Mouse (Mus musculus): ENCODE measurements around the gene Exosc2. TPM values are rescaled to one million over a fixed set of nuclear protein-coding genes. Genes with fewer than 3 reads are reported as not detected.
"Not testable (repeated sequence)": the region's sequence is repeated elsewhere in the genome, so short reads cannot be mapped to it uniquely, and the experiment has no call there.

Exosc2 gene
- total and polyA plus RNA-seq, 3 experiments, result 128 to 219 (median 172) TPM

DNA sequence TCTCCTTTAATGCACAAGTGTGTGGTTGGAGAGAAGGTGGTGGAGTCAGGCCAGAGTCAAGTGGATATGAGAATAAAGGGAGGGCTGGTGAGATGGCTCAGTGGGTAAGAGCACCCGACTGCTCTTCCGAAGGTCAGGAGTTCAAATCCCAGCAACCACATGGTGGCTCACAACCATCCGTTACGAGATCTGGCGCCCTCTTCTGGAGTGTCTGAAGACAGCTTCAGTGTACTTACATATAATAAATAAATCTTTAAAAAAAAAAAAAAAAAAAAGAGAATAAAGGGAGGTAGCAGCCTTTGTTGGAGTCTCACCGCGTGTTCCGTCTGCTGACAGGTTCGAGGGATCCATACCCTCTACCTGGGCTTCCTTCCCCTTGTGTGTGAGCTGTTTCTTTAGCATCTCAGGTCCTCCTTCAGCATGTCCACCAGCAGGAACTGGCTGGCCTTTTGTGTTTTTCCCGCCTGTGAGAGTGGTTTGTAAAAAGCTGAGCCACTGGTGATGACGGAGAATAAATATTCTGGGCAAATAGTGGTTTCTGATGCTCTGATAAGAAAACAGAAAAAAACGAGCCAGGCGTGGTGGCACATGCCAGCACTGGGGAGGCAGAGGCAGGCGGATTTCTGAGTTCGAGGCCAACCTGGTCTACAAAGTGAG, 10.7 kb downstream of the Exosc2 start:
- H3K36me3 ChIP-seq (ENCODE audit: control insufficient read depth in 1 of 2, insufficient read depth in 2 of 2, low read length in 2 of 2), result peaks cover 0 to 10% of the 10 kb centered on the region in 2 experiments; a peak in 3 of 4 replicates
- H3K9ac ChIP-seq (ENCODE audit: control insufficient read depth, low read depth, low read length, poor library complexity, severe bottlenecking); H3K27me3 ChIP-seq (ENCODE audit: control insufficient read depth in 1 of 2, insufficient read depth in 2 of 2, low read length in 2 of 2); DNase-seq (ENCODE audit: low read depth, low spot score); H3K9me3 ChIP-seq (replicated peaks; ENCODE audit: insufficient read depth, low read length); H3K4me1 ChIP-seq (ENCODE audit: control insufficient read depth in 1 of 2, insufficient read depth in 2 of 2, low read length in 2 of 2); H3K27ac ChIP-seq (ENCODE audit: control insufficient read depth, low read depth, low read length); H3K4me3 ChIP-seq (ENCODE audit: control insufficient read depth in 1 of 2, insufficient read depth in 1 of 2, low read depth in 2 of 2, low read length in 2 of 2); H3K79me2 ChIP-seq (ENCODE audit: control insufficient read depth, insufficient read depth, low read length, poor library complexity): not testable (repeated sequence)
- peak; percentile 68 for TF ChIP-seq ZNF384 (IDR thresholded peaks at IDR 0.05; ENCODE audit: low read depth, low read length)
- TF ChIP-seq CTCF (IDR thresholded peaks at IDR 0.05 in 2 of 3, conservative IDR thresholded peaks at IDR 0.05 in 1 of 3; ENCODE audit: control insufficient read depth in 1 of 3, insufficient read depth in 1 of 3, low read depth in 2 of 3, low read length in 3 of 3, poor library complexity in 1 of 3, severe bottlenecking in 1 of 3), result peak in 2 of 3 experiments; percentile 21 to 25; a peak in 3 of 6 replicates
- 0 out of 4 replicates have a peak, but pooled peaks of 1 of the 2 experiments have one; percentile 3 for TF ChIP-seq POLR2A (IDR thresholded peaks at IDR 0.05; ENCODE audit: control insufficient read depth in 1 of 2, insufficient read depth in 1 of 2, low read depth in 1 of 2, low read length in 2 of 2, poor library complexity in 1 of 2)

DNA sequence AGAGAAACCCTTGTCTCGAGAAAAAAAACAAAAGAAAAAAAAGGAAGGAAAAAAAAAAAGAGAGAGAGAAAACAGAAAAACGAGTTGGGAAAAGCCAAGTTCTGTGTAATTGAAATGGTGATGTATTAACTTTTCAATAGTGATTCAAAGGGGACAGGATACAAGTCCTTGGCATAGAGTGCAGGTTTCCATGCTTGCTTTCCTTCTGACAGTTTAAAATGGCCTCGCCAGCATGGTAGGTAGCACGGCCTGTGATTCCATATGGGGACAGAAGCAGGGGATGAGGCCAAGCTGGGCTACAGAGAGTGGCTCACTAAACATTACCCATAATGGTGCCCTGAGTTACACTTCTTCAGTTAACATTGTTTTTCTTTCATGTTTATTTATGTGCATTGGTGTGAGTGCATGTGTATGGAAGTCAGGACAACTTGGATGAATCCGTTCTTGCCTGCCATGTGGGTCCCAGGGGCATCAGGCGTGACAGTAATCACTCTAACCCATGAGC, 11.3 kb downstream of the Exosc2 start:
- Histone ChIP-seq H3K9ac (ENCODE audit: control insufficient read depth, low read depth, low read length, poor library complexity, severe bottlenecking) (no peak overlapping the region), H3K36me3 (ENCODE audit: control insufficient read depth in 1 of 2, insufficient read depth in 2 of 2, low read length in 2 of 2) (peaks cover 0 to 9% of the 10 kb centered on the region in 2 experiments; a peak in 3 of 4 replicates), H3K27ac (ENCODE audit: control insufficient read depth, low read depth, low read length) (no peak overlapping the region), H3K4me1 (ENCODE audit: control insufficient read depth in 1 of 2, insufficient read depth in 2 of 2, low read length in 2 of 2) (no peaks in the 10 kb centered on the region), H3K9me3 (replicated peaks; ENCODE audit: insufficient read depth, low read length) (no peaks in the 10 kb centered on the region), H3K4me3 (ENCODE audit: control insufficient read depth in 1 of 2, insufficient read depth in 1 of 2, low read depth in 2 of 2, low read length in 2 of 2) (no peak overlapping the region), H3K79me2 (ENCODE audit: control insufficient read depth, insufficient read depth, low read length, poor library complexity) (no peaks in the 10 kb centered on the region), H3K27me3 (ENCODE audit: control insufficient read depth in 1 of 2, insufficient read depth in 2 of 2, low read length in 2 of 2) (no peaks in the 10 kb centered on the region)
- DNase-seq (ENCODE audit: low read depth, low spot score), result no peak
- TF ChIP-seq SMC3 (IDR thresholded peaks at IDR 0.05; ENCODE audit: low read depth, low read length), result 0 out of 2 replicates have a peak, but pooled peaks have one; percentile 12
- TF ChIP-seq POLR2AphosphoS2 (IDR thresholded peaks at IDR 0.05; ENCODE audit: low read length), result peak; percentile 49; the same call in 1 of the 2 replicates
- no peak for TF ChIP-seq NRF1 (IDR thresholded peaks at IDR 0.05; ENCODE audit: insufficient read depth, low read depth, low read length, poor library complexity, severe bottlenecking)
- TF ChIP-seq TBP (IDR thresholded peaks at IDR 0.05; ENCODE audit: low read depth, low read length), result no peak
- no peak for TF ChIP-seq USF2 (IDR thresholded peaks at IDR 0.05; ENCODE audit: borderline replicate concordance in 1 of 2, insufficient read depth in 1 of 2, low read depth in 1 of 2, low read length in 2 of 2)

DNA sequence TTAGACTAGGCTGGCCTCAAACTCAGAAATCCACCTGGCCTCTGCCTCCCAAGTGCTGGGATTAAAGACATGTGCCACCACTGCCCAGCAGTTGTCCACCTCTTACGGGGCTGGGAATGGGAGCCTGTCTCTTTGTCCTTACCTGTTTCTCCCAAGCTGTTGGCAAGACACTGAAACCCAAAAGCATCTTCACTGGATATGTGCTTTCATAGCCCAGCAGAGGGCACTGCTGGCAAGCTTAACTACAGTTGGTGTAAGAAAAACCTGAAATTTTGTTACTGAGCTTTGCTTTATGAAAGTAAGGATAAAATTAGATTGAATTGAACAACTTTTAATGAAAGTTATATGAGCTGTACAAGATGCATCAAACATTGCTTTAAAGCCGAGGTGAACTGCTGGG, 13.2 kb downstream of the Exosc2 start:
- peaks cover 0 to 6% of the 10 kb centered on the region in 2 experiments; a peak in 2 of 4 replicates for H3K4me1 ChIP-seq (ENCODE audit: control insufficient read depth in 1 of 2, insufficient read depth in 2 of 2, low read length in 2 of 2)
- H3K27me3 ChIP-seq (ENCODE audit: control insufficient read depth in 1 of 2, insufficient read depth in 2 of 2, low read length in 2 of 2), result no peaks in the 10 kb centered on the region
- H3K79me2 ChIP-seq (ENCODE audit: control insufficient read depth, insufficient read depth, low read length, poor library complexity), result peaks cover 3% of the 10 kb centered on the region; the same call in 1 of the 2 replicates
- H3K9me3 ChIP-seq (replicated peaks; ENCODE audit: insufficient read depth, low read length), result no peaks in the 10 kb centered on the region
- H3K27ac ChIP-seq (ENCODE audit: control insufficient read depth, low read depth, low read length), result no peak overlapping the region
- H3K36me3 ChIP-seq (ENCODE audit: control insufficient read depth in 1 of 2, insufficient read depth in 2 of 2, low read length in 2 of 2), result peaks cover 5 to 6% of the 10 kb centered on the region in 2 experiments
- H3K4me3 ChIP-seq (ENCODE audit: control insufficient read depth in 1 of 2, insufficient read depth in 1 of 2, low read depth in 2 of 2, low read length in 2 of 2), result no peak overlapping the region
- H3K9ac ChIP-seq (ENCODE audit: control insufficient read depth, low read depth, low read length, poor library complexity, severe bottlenecking), result no peak overlapping the region
- DNase-seq (ENCODE audit: low read depth, low spot score), result peak; percentile 83
- TF ChIP-seq GATA1 (IDR thresholded peaks at IDR 0.05; ENCODE audit: low read depth, low read length) (no peak), SIN3A (IDR thresholded peaks at IDR 0.05; ENCODE audit: low read length) (no peak; the same call in 1 of the 2 replicates), MAZ (IDR thresholded peaks at IDR 0.05; ENCODE audit: low read depth, low read length) (no peak), ZMIZ1 (IDR thresholded peaks at IDR 0.05; ENCODE audit: low read depth, low read length) (no peak), UBTF (IDR thresholded peaks at IDR 0.05; ENCODE audit: borderline replicate concordance, insufficient read depth, low read depth, low read length) (no peak), ZC3H11A (IDR thresholded peaks at IDR 0.05; ENCODE audit: low read depth, low read length) (peak; percentile 83), RCOR1 (IDR thresholded peaks at IDR 0.05; ENCODE audit: low read depth, low read length) (0 out of 2 replicates have a peak, but pooled peaks have one; percentile 26), BHLHE40 (IDR thresholded peaks at IDR 0.05; ENCODE audit: borderline replicate concordance, low read depth, low read length) (peak; percentile 17; the same call in 1 of the 2 replicates), MYB (IDR thresholded peaks at IDR 0.05; ENCODE audit: low read depth, low read length) (no peak), TBP (IDR thresholded peaks at IDR 0.05; ENCODE audit: low read depth, low read length) (no peak), ZNF384 (IDR thresholded peaks at IDR 0.05; ENCODE audit: low read depth, low read length) (peak; percentile 60), ETS1 (IDR thresholded peaks at IDR 0.05; ENCODE audit: low read depth, low read length) (no peak), HCFC1 (IDR thresholded peaks at IDR 0.05; ENCODE audit: low read depth, low read length) (0 out of 2 replicates have a peak, but pooled peaks have one; percentile 23), POLR2AphosphoS2 (IDR thresholded peaks at IDR 0.05; ENCODE audit: low read length) (peak; percentile 44; the same call in 1 of the 2 replicates), GABPA (IDR thresholded peaks at IDR 0.05; ENCODE audit: low read depth, low read length) (no peak), NELFE (IDR thresholded peaks at IDR 0.05; ENCODE audit: low read depth, low read length) (no peak), E2F4 (IDR thresholded peaks at IDR 0.05; ENCODE audit: borderline replicate concordance, low read depth, low read length) (no peak), EP300 (IDR thresholded peaks at IDR 0.05; ENCODE audit: low read depth in 1 of 2, low read length in 2 of 2) (no peak)

All from MEL (cell line).